Mouse (Mus musculus): ENCODE measurements around the gene Stat3. TPM values are rescaled to one million over a fixed set of nuclear protein-coding genes. Genes with fewer than 3 reads are reported as not detected.

Gene Stat3
- polyA plus RNA-seq, 1 experiment from 2014 or later: 55.1 TPM

- TF ChIP-seq EP300 (optimal IDR thresholded peaks at IDR 0.05): no peak
- TF ChIP-seq CTCF (IDR thresholded peaks at IDR 0.05; ENCODE audit: low read depth): no peak
- peak overlapping the region; percentile 33 for H3K4me2 ChIP-seq (replicated peaks; ENCODE audit: low read depth)
- peak overlapping the region; percentile 91 for H3K27ac ChIP-seq (replicated peaks)
- WGBS: 15% methylated on average over 9 of the region's 9 CpGs
- H3K36me3 ChIP-seq (ENCODE audit: control insufficient read depth, insufficient read depth, low read length): peaks cover 11% of the 10 kb centered on the region
- peak overlapping the region; percentile 18; the same call in 1 of the 2 replicates for H3K9ac ChIP-seq (ENCODE audit: low read length)
- H3K9me3 ChIP-seq (ENCODE audit: control insufficient read depth, low read length): no peaks in the 10 kb centered on the region
- ATAC-seq (ENCODE audit: low FRiP score, low TSS enrichment): peak; percentile 72
- peaks cover 18% of the 10 kb centered on the region for H3K4me1 ChIP-seq (replicated peaks; ENCODE audit: control insufficient read depth, insufficient read depth)
- H3K4me3 ChIP-seq (ENCODE audit: low read depth, low read length): no peak overlapping the region
- peak; percentile 67 for DNase-seq (ENCODE audit: low spot score)
- H3K27me3 ChIP-seq (ENCODE audit: control insufficient read depth, insufficient read depth, low read length): no peaks in the 10 kb centered on the region
Observed at GRCm38 (mm10) chr11:100962371-100962911, 23.1 kb upstream of the Stat3 start.

GRCm38 (mm10) chr11:100960540-100960939 lies 21.2 kb upstream of the Stat3 start:
- Histone ChIP-seq H3K9me3 (ENCODE audit: control insufficient read depth, low read length) (no peaks in the 10 kb centered on the region), H3K4me3 (ENCODE audit: low read depth, low read length) (no peak overlapping the region), H3K36me3 (ENCODE audit: control insufficient read depth, insufficient read depth, low read length) (peaks cover 11% of the 10 kb centered on the region), H3K27ac (replicated peaks) (peak overlapping the region; percentile 26), H3K4me1 (replicated peaks; ENCODE audit: control insufficient read depth, insufficient read depth) (peaks cover 18% of the 10 kb centered on the region), H3K4me2 (replicated peaks; ENCODE audit: low read depth) (no peak overlapping the region), H3K27me3 (ENCODE audit: control insufficient read depth, insufficient read depth, low read length) (no peaks in the 10 kb centered on the region), H3K9ac (ENCODE audit: low read length) (no peak overlapping the region)
- 12% methylated on average over 6 of the region's 6 CpGs for WGBS
- TF ChIP-seq EP300 (optimal IDR thresholded peaks at IDR 0.05): no peak
- TF ChIP-seq CTCF (IDR thresholded peaks at IDR 0.05; ENCODE audit: low read depth): no peak
- DNase-seq (ENCODE audit: low spot score) (peak; percentile 68), ATAC-seq (ENCODE audit: low FRiP score, low TSS enrichment) (peak; percentile 35)

GRCm38 (mm10) chr11:100959826-100960225 lies 20.5 kb upstream of the Stat3 start:
- DNase-seq (ENCODE audit: low spot score): no peak
- no peak overlapping the region; the same call in 1 of the 2 replicates for H3K4me3 ChIP-seq (ENCODE audit: low read depth, low read length)
- H3K9ac ChIP-seq (ENCODE audit: low read length): no peak overlapping the region
- H3K4me2 ChIP-seq (replicated peaks; ENCODE audit: low read depth): peak overlapping the region; percentile 25
- 30% methylated on average over 3 of the region's 3 CpGs for WGBS
- no peaks in the 10 kb centered on the region for H3K27me3 ChIP-seq (ENCODE audit: control insufficient read depth, insufficient read depth, low read length)
- H3K27ac ChIP-seq (replicated peaks): peak overlapping the region; percentile 26
- no peak for ATAC-seq (ENCODE audit: low FRiP score, low TSS enrichment)
- TF ChIP-seq CTCF (IDR thresholded peaks at IDR 0.05; ENCODE audit: low read depth): no peak
- TF ChIP-seq EP300 (optimal IDR thresholded peaks at IDR 0.05): no peak
- H3K36me3 ChIP-seq (ENCODE audit: control insufficient read depth, insufficient read depth, low read length): peaks cover 11% of the 10 kb centered on the region
- H3K9me3 ChIP-seq (ENCODE audit: control insufficient read depth, low read length): no peaks in the 10 kb centered on the region
- H3K4me1 ChIP-seq (replicated peaks; ENCODE audit: control insufficient read depth, insufficient read depth): peaks cover 15% of the 10 kb centered on the region

GRCm38 (mm10) chr11:100959464-100959810 lies 20.1 kb upstream of the Stat3 start:
- peaks cover 15% of the 10 kb centered on the region for H3K4me1 ChIP-seq (replicated peaks; ENCODE audit: control insufficient read depth, insufficient read depth)
- H3K9ac ChIP-seq (ENCODE audit: low read length): no peak overlapping the region
- H3K9me3 ChIP-seq (ENCODE audit: control insufficient read depth, low read length): no peaks in the 10 kb centered on the region
- peak; percentile 77 for TF ChIP-seq CTCF (IDR thresholded peaks at IDR 0.05; ENCODE audit: low read depth)
- no peak for TF ChIP-seq EP300 (optimal IDR thresholded peaks at IDR 0.05)
- peak overlapping the region; percentile 26 for H3K27ac ChIP-seq (replicated peaks)
- ATAC-seq (ENCODE audit: low FRiP score, low TSS enrichment): no peak
- H3K4me3 ChIP-seq (ENCODE audit: low read depth, low read length): no peak overlapping the region; the same call in 1 of the 2 replicates
- 6% methylated on average over 14 of the region's 14 CpGs for WGBS
- DNase-seq (ENCODE audit: low spot score): peak; percentile 63
- peak overlapping the region; percentile 25 for H3K4me2 ChIP-seq (replicated peaks; ENCODE audit: low read depth)
- no peaks in the 10 kb centered on the region for H3K27me3 ChIP-seq (ENCODE audit: control insufficient read depth, insufficient read depth, low read length)
- peaks cover 11% of the 10 kb centered on the region for H3K36me3 ChIP-seq (ENCODE audit: control insufficient read depth, insufficient read depth, low read length)

- no peaks in the 10 kb centered on the region for H3K9me3 ChIP-seq (ENCODE audit: control insufficient read depth, low read length)
- H3K36me3 ChIP-seq (ENCODE audit: control insufficient read depth, insufficient read depth, low read length): peaks cover 11% of the 10 kb centered on the region
- WGBS: 44% methylated on average over 76 of the region's 76 CpGs
- peaks cover 9% of the 10 kb centered on the region; the same call in 1 of the 2 replicates for H3K4me1 ChIP-seq (replicated peaks; ENCODE audit: control insufficient read depth, insufficient read depth)
- no peak for DNase-seq (ENCODE audit: low spot score)
- no peak for ATAC-seq (ENCODE audit: low FRiP score, low TSS enrichment)
- H3K27me3 ChIP-seq (ENCODE audit: control insufficient read depth, insufficient read depth, low read length): no peaks in the 10 kb centered on the region
- peak overlapping the region; percentile 25; the same call in 1 of the 2 replicates for H3K4me2 ChIP-seq (replicated peaks; ENCODE audit: low read depth)
- 0 out of 2 replicates have a peak overlapping the region, but pooled peaks have one; percentile 4 for H3K27ac ChIP-seq (replicated peaks)
- TF ChIP-seq EP300 (optimal IDR thresholded peaks at IDR 0.05) (no peak), CTCF (IDR thresholded peaks at IDR 0.05; ENCODE audit: low read depth) (no peak)
- H3K4me3 ChIP-seq (ENCODE audit: low read depth, low read length): no peak overlapping the region
- no peak overlapping the region for H3K9ac ChIP-seq (ENCODE audit: low read length)
Observed at GRCm38 (mm10) chr11:100958613-100959463, 19.5 kb upstream of the Stat3 start.
